Mouse (Mus musculus) layer of hippocampus, postnatal 14 days (tissue): ENCODE data around the gene Lmo1. TPM values are rescaled to one million over a fixed set of nuclear protein-coding genes. Genes with fewer than 3 reads are reported as not detected.
A peak's percentile ranks its signal among the peaks of the same experiment; 100 is the strongest.
"Not testable (repeated sequence)": the region's sequence is repeated elsewhere in the genome, so short reads cannot be mapped to it uniquely, and the experiment has no call there.

Experiments used
- DNase-seq, 2 experiments: peaks; one replicate each; pipeline ENCODE4 v3.0.0; 2021 to 2022; ENCODE audit warnings: low spot score in 2 of 2, mixed read lengths in 1 of 2
- total RNA-seq, 2 experiments: library from RNA; stranded (reverse); gene quantifications; 2 replicates each; pipeline ENCODE4 v1.2.3; 2021

Gene Lmo1
- total RNA-seq, 2 experiments from 2014 or later: 53.8 to 60.2 TPM

- DNase-seq: no peak
Measured at GRCm38 (mm10) chr7:109115929-109116328, 59.1 kb downstream of the Lmo1 start.

GRCm38 (mm10) chr7:109115488-109115887 is 59.5 kb downstream of the Lmo1 start:
- not testable (repeated sequence) for DNase-seq

- DNase-seq: no peak
Measured at GRCm38 (mm10) chr7:109114950-109115349, 60.1 kb downstream of the Lmo1 start.

GRCm38 (mm10) chr7:109111000-109111399 is 64.0 kb downstream of the Lmo1 start:
- DNase-seq: peak; percentile 34 to 64

- no peak for DNase-seq
Measured at GRCm38 (mm10) chr7:109104894-109105293, 70.1 kb downstream of the Lmo1 start.

- no peak for DNase-seq
Measured at GRCm38 (mm10) chr7:109101167-109101566, 73.8 kb downstream of the Lmo1 start.

GRCm38 (mm10) chr7:109098145-109099018 is 76.6 kb downstream of the Lmo1 start:
- peak in 1 of 2 experiments; percentile 45 for DNase-seq

- no peak for DNase-seq
Measured at GRCm38 (mm10) chr7:109097203-109097602, 77.8 kb downstream of the Lmo1 start.

- DNase-seq: no peak
Measured at GRCm38 (mm10) chr7:109096618-109097017, 78.4 kb downstream of the Lmo1 start.

GRCm38 (mm10) chr7:109094294-109094693 is 80.7 kb downstream of the Lmo1 start:
- no peak for DNase-seq

GRCm38 (mm10) chr7:109091316-109091715 is 83.7 kb downstream of the Lmo1 start:
- not testable (repeated sequence) for DNase-seq

Other genes starting within 250 kb of the Lmo1 start
- gene Nlrp10, start 245.0 kb downstream of the Lmo1 start, total RNA-seq: under 1 TPM; 0.25 to 0.45 TPM
- 10 to 100 TPM; 96.9 to 100.0 TPM for gene Eif3f, start 240.8 kb downstream of the Lmo1 start, total RNA-seq
- gene Tub, start 224.9 kb downstream of the Lmo1 start, total RNA-seq: 100 to 1,000 TPM; 143 to 153 TPM
- 10 to 100 TPM; 54.0 to 57.9 TPM for gene Ric3, start 91.9 kb downstream of the Lmo1 start, total RNA-seq